Mouse (Mus musculus) liver, embryonic 12.5 days (tissue): ENCODE data around the gene Mllt1. TPM values are rescaled to one million over a fixed set of nuclear protein-coding genes. Genes with fewer than 3 reads are reported as not detected.

Experiments
- ATAC-seq: fragments of 200-750 bp; cut with Nextera tagmentation; 2 replicates; pipeline ENCODE4 v1.8.0; 2017; ENCODE audit warnings: moderate number of reproducible peaks, mild to moderate bottlenecking, moderate library complexity
- H3K27ac ChIP-seq: fragments of 300-500 bp; sonication (generic); 2 replicates; pipeline ENCODE4 v1.5.1; 2016; ENCODE audit warnings: mild to moderate bottlenecking
- H3K27me3 ChIP-seq: fragments of 300-500 bp; sonication (generic); replicated peaks from 2 replicates; pipeline ENCODE4 v1.6.1; 2016; ENCODE audit warnings: mild to moderate bottlenecking, moderate library complexity
- H3K36me3 ChIP-seq: fragments of 300-500 bp; sonication (generic); 2 replicates; pipeline ENCODE4 v1.6.1; 2016; ENCODE audit warnings: mild to moderate bottlenecking, moderate library complexity
- H3K4me1 ChIP-seq: fragments of 300-500 bp; sonication (generic); 2 replicates; pipeline ENCODE4 v1.6.1; 2016
- H3K4me2 ChIP-seq: fragments of 300-500 bp; sonication (generic); 2 replicates; pipeline ENCODE4 v1.6.1; 2016; ENCODE audit warnings: mild to moderate bottlenecking, moderate library complexity
- H3K4me3 ChIP-seq: fragments of 300-500 bp; sonication (generic); 2 replicates; pipeline ENCODE4 v1.5.1; 2016; ENCODE audit warnings: mild to moderate bottlenecking, moderate library complexity
- H3K9ac ChIP-seq: fragments of 300-500 bp; sonication (generic); 2 replicates; pipeline ENCODE4 v1.6.1; 2016; ENCODE audit warnings: mild to moderate bottlenecking, moderate library complexity
- H3K9me3 ChIP-seq: fragments of 300-500 bp; sonication (generic); replicated peaks from 2 replicates; pipeline ENCODE4 v1.6.1; 2016; ENCODE audit warnings: mild to moderate bottlenecking, moderate library complexity
- WGBS: fragments of 180-500 bp; shearing (Covaris S2); methylation state at CpG from one replicate; pipeline ENCODE4 v1.1.7; 2016; ENCODE audit not compliant: insufficient replicate concordance; 5-methylcytosine and 5-hydroxymethylcytosine counted together
- polyA plus RNA-seq: library from polyadenylated mRNA; unstranded; fragments of >200 nt; fragmentation: Nextera tagmentation; extraction: Ambion mirVana; gene quantifications from 2 replicates; pipeline ENCODE4 v1.2.1, GENCODE M21; 2016

Mllt1 gene
- polyA plus RNA-seq, 1 experiment from 2014 or later, result 24.7 TPM

- H3K36me3 ChIP-seq, result no peaks in the 10 kb centered on the region
- no peak overlapping the region for H3K4me2 ChIP-seq
- H3K27ac ChIP-seq, result no peak overlapping the region
- no peaks in the 10 kb centered on the region for H3K9me3 ChIP-seq
- ATAC-seq, result no peak
- H3K4me1 ChIP-seq, result no peaks in the 10 kb centered on the region
- no peak overlapping the region for H3K4me3 ChIP-seq
- 59% methylated on average over 6 of the region's 6 CpGs for WGBS
- H3K27me3 ChIP-seq, result peaks cover 33% of the 10 kb centered on the region
- H3K9ac ChIP-seq, result no peak overlapping the region
Measured at GRCm38 (mm10) chr17:56963646-56964045, 28.4 kb upstream of the Mllt1 start.

- no peak overlapping the region for H3K4me2 ChIP-seq
- no peaks in the 10 kb centered on the region for H3K36me3 ChIP-seq
- H3K27me3 ChIP-seq, result peaks cover 33% of the 10 kb centered on the region
- WGBS, result 45% methylated on average over 5 of the region's 5 CpGs
- no peak overlapping the region for H3K4me3 ChIP-seq
- ATAC-seq, result no peak
- no peak overlapping the region for H3K27ac ChIP-seq
- H3K4me1 ChIP-seq, result peaks cover 8% of the 10 kb centered on the region
- no peak overlapping the region for H3K9ac ChIP-seq
- H3K9me3 ChIP-seq, result no peaks in the 10 kb centered on the region
Measured at GRCm38 (mm10) chr17:56962642-56963405, 27.6 kb upstream of the Mllt1 start.

- no peak overlapping the region for H3K4me2 ChIP-seq
- H3K9me3 ChIP-seq, result no peaks in the 10 kb centered on the region
- no peak overlapping the region for H3K9ac ChIP-seq
- peaks cover 33% of the 10 kb centered on the region for H3K27me3 ChIP-seq
- no peak overlapping the region for H3K27ac ChIP-seq
- no peaks in the 10 kb centered on the region for H3K36me3 ChIP-seq
- peaks cover 15% of the 10 kb centered on the region for H3K4me1 ChIP-seq
- no peak overlapping the region for H3K4me3 ChIP-seq
- whole genome bisulfite sequencing, result 78% methylated on average over 4 of the region's 4 CpGs
- ATAC-seq, result no peak
Measured at GRCm38 (mm10) chr17:56961880-56962279, 26.7 kb upstream of the Mllt1 start.

- 56% methylated on average over 4 of the region's 4 CpGs for WGBS
- Histone ChIP-seq H3K4me2 (peak overlapping the region; percentile 48; the same call in 1 of the 2 replicates), H3K9me3 (no peaks in the 10 kb centered on the region), H3K9ac (no peak overlapping the region), H3K27ac (no peak overlapping the region), H3K36me3 (no peaks in the 10 kb centered on the region), H3K4me3 (no peak overlapping the region), H3K4me1 (peaks cover 15% of the 10 kb centered on the region), H3K27me3 (peaks cover 47% of the 10 kb centered on the region)
- no peak for ATAC-seq
Measured at GRCm38 (mm10) chr17:56958667-56959066, 23.5 kb upstream of the Mllt1 start.

- Histone ChIP-seq H3K36me3 (no peaks in the 10 kb centered on the region), H3K27ac (peak overlapping the region; percentile 61; the same call in 1 of the 2 replicates), H3K4me2 (peak overlapping the region; percentile 48), H3K9me3 (no peaks in the 10 kb centered on the region), H3K4me1 (peaks cover 15% of the 10 kb centered on the region), H3K4me3 (no peak overlapping the region), H3K27me3 (peaks cover 47% of the 10 kb centered on the region), H3K9ac (no peak overlapping the region)
- peak; percentile 97 for ATAC-seq
- WGBS, result 13% methylated on average over 11 of the region's 11 CpGs
Measured at GRCm38 (mm10) chr17:56957763-56958429, 22.7 kb upstream of the Mllt1 start.

- H3K9me3 ChIP-seq, result no peaks in the 10 kb centered on the region
- peaks cover 52% of the 10 kb centered on the region for H3K27me3 ChIP-seq
- no peak overlapping the region for H3K4me2 ChIP-seq
- WGBS, result 59% methylated on average over 7 of the region's 7 CpGs
- no peak for ATAC-seq
- H3K9ac ChIP-seq, result no peak overlapping the region
- peaks cover 15% of the 10 kb centered on the region for H3K4me1 ChIP-seq
- no peak overlapping the region for H3K4me3 ChIP-seq
- H3K27ac ChIP-seq, result no peak overlapping the region
- H3K36me3 ChIP-seq, result no peaks in the 10 kb centered on the region
Measured at GRCm38 (mm10) chr17:56954871-56955270, 19.7 kb upstream of the Mllt1 start.

GRCm38 (mm10) chr17:56952639-56953038 lies 17.4 kb upstream of the Mllt1 start:
- Histone ChIP-seq H3K4me3 (no peak overlapping the region), H3K27me3 (peaks cover 41% of the 10 kb centered on the region), H3K36me3 (no peaks in the 10 kb centered on the region), H3K4me1 (peaks cover 5% of the 10 kb centered on the region), H3K9ac (no peak overlapping the region), H3K27ac (no peak overlapping the region), H3K9me3 (no peaks in the 10 kb centered on the region), H3K4me2 (no peak overlapping the region)
- no peak for ATAC-seq
- 59% methylated on average over 1 of the region's 1 CpGs for WGBS

- no peak for ATAC-seq
- H3K36me3 ChIP-seq, result no peaks in the 10 kb centered on the region
Measured at GRCm38 (mm10) chr17:56950915-56951314, 15.7 kb upstream of the Mllt1 start.

GRCm38 (mm10) chr17:56938751-56939150 lies 3.5 kb upstream of the Mllt1 start:
- Histone ChIP-seq H3K9me3 (no peaks in the 10 kb centered on the region), H3K36me3 (no peaks in the 10 kb centered on the region), H3K4me2 (no peak overlapping the region), H3K9ac (no peak overlapping the region), H3K27me3 (peaks cover 31% of the 10 kb centered on the region; the same call in 1 of the 2 replicates), H3K4me3 (no peak overlapping the region), H3K4me1 (peaks cover 19% of the 10 kb centered on the region), H3K27ac (no peak overlapping the region)
- ATAC-seq, result no peak
- WGBS, result 69% methylated on average over 4 of the region's 4 CpGs

More at GRCm38 (mm10) chr17:56950915-56951314, 15.7 kb upstream of the Mllt1 start:
- no peak overlapping the region for H3K4me3 ChIP-seq
- 8% methylated on average over 3 of the region's 3 CpGs for WGBS
- no peak overlapping the region for H3K4me2 ChIP-seq
- no peaks in the 10 kb centered on the region for H3K4me1 ChIP-seq
- H3K27me3 ChIP-seq, result peaks cover 50% of the 10 kb centered on the region
- H3K9me3 ChIP-seq, result no peaks in the 10 kb centered on the region
- no peak overlapping the region for H3K27ac ChIP-seq
- no peak overlapping the region for H3K9ac ChIP-seq

GRCm38 (mm10) chr17:56936731-56937130 lies 1.5 kb upstream of the Mllt1 start:
- Histone ChIP-seq H3K27ac (no peak overlapping the region), H3K4me1 (peaks cover 39% of the 10 kb centered on the region), H3K9ac (no peak overlapping the region), H3K27me3 (peaks cover 22% of the 10 kb centered on the region; the same call in 1 of the 2 replicates), H3K4me2 (no peak overlapping the region), H3K4me3 (no peak overlapping the region), H3K9me3 (no peaks in the 10 kb centered on the region), H3K36me3 (no peaks in the 10 kb centered on the region)
- WGBS, result 74% methylated on average over 7 of the region's 7 CpGs
- ATAC-seq, result no peak

GRCm38 (mm10) chr17:56934545-56935330 lies 477 bp downstream of the Mllt1 start:
- Histone ChIP-seq H3K9me3 (no peaks in the 10 kb centered on the region), H3K27ac (peak overlapping the region; percentile 83), H3K9ac (peak overlapping the region; percentile 91), H3K4me1 (peaks cover 57% of the 10 kb centered on the region), H3K4me3 (peak overlapping the region; percentile 85), H3K36me3 (no peaks in the 10 kb centered on the region), H3K4me2 (peak overlapping the region; percentile 98), H3K27me3 (peaks cover 22% of the 10 kb centered on the region; the same call in 1 of the 2 replicates)
- peak; percentile 68 for ATAC-seq
- 2% methylated on average over 45 of the region's 45 CpGs for WGBS
